Mouse (Mus musculus): Measurements from ENCODE around the gene Cd209f.
"Not testable (repeated sequence)": the region's sequence is repeated elsewhere in the genome, so short reads cannot be mapped to it uniquely, and the experiment has no call there.

The Cd209f gene

DNA sequence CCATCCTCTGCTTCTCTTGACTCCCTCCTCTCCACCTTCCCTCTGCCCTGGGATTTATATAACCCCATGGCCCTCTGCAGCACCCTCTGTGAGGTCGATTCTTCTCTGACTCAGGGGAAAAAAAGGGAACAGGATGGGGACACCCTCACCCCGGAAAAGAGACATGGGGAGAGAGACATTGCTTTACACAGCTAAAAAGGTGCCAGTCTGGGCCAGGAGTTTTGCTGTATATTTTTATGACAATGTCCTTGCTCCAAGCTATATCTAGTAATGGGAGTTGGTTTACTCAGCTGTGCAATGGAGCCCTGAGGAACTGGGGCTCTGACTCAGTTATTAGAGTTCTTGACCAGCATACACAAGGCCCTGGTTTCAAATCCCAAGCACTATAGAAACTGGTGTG is at the start of gene Cd209f:
Gene Cd209f, minus strand, starts transcription at position 101 of the 400 bp plus-strand sequence.
- not testable (repeated sequence) for DNase-seq (ENCODE audit: extremely low spot score, low spot score)

DNA sequence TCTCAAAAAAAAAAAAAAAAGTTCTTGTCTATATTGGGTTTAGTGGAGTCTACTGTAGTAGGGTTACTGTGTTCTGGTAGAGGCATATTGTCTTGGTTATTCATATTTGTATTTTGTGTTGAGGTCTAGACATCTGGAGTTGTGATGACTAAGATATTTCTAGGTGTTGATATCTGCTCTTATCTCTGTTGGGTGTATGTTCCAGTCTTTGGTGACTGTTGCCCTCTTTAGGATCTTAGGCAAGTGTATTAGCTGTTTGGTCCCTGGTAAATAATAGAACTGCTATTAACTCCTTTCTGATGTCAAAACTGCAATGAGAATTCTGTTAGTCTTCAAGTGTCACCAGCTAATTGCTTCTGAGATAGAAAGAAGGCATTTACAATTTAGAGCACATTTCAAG is 49.2 kb upstream of the Cd209f start:
- no peak for DNase-seq (ENCODE audit: extremely low spot score, low spot score)

DNA sequence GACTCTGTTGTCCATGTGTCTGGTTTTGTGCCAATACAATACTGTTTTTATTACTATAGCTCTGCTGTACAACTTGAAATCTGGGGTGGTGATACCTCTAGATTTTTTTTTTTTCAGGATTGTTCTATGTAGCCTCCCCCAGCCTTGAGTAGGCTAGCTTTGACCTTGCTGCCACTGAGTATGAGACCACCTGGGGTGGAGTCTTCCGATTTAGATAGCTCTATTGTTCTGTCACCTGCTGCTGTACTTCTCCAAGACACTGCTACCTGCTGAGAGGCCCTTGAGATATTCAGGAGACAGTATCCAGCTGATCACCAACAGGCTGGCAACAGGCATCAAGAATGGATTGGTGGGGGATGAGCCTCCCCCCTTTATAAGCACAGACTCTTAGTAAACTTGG is 41.6 kb upstream of the Cd209f start:
- no peak for DNase-seq (ENCODE audit: extremely low spot score, low spot score)

DNA sequence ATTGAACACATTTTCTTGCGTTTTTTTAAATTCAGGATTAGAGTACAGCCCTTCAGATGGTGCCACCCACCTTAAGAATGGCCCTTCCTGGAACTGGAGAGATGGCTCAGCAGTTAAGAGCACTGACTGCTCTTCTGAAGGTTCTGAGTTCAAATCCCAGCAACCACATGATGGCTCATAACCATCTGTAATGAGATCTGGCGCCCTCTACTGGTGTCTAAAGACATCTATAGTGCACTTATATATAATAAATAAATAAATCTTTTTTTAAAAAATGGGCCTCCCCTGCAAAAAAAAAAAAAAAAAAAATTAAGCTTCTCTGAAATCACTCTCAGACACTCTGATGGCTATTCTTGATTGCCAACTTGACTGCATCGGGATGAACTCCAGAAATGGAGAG is 36.1 kb upstream of the Cd209f start:
- DNase-seq (ENCODE audit: extremely low spot score, low spot score) = no peak

DNA sequence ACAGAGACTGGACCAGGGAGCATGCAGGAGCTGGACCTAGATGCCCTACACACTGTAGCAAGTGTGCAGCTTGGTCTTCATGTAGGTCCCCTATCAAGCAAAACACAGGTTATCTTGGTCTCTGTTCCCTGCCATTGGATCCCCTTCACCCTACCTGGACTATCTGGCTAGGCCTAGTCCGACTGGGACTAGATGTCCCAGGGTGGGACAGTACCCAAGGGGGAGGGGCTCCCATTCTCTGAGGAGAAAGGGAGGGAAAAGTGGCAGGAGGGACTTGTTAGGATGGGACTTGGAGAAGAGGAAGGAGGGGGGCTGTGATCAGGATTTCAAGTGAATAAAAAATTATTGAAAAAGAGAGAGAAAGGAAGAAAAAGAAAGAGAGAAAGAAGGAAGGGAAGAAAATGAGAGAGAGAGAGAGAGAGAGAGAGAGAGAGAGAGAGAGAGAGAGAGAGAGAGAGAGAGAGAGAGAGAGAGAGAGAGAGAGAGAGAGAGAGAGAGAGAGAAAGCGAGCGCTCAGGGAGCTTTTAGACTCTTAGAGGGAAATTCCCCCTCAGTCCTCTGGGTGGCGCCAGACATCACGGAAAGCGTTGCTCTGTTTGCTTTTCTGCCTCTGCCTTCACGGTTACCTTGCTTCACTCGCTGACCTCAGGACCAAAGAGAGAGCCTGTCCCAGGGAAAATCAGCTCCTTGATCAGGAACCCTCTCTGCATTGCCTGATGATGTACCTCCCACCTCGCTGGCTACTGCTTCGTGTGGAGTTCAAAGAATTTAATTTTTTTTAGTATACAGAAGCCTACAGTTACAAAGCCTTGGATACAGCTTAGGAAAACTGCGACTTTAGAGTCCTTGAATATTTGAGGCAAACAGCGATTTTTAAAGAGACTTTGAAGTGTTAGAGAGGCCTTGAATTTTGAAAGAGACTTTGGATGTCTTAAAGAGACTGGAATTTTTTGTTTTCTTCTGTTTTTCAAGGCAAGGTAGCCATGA is 34.3 kb upstream of the Cd209f start:
- DNase-seq (ENCODE audit: extremely low spot score, low spot score) = peak; percentile 78

DNA sequence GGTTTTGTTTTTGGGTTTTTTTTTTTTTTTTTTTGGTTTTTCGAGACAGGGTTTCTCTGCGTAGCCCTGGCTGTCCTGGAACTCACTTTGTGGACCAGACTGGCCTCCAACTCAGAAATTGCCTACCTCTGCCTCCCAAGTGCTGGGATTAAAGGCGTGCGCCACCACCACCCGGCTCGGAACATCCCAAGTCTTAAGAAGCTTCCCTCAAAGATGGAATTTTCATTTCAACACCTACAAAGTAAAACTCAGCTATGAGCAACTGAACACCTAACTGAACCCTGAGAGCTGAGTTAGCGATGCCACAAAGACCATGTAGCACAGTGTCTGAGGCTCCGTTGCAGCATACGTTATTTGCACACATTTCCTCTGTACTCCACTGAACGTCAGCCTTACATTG is 28.2 kb upstream of the Cd209f start, which contains the start of gene Cd209g:
Gene Cd209g, plus strand, starts transcription at position 301 of the 400 bp plus-strand sequence.
- no peak for DNase-seq (ENCODE audit: extremely low spot score, low spot score)

DNA sequence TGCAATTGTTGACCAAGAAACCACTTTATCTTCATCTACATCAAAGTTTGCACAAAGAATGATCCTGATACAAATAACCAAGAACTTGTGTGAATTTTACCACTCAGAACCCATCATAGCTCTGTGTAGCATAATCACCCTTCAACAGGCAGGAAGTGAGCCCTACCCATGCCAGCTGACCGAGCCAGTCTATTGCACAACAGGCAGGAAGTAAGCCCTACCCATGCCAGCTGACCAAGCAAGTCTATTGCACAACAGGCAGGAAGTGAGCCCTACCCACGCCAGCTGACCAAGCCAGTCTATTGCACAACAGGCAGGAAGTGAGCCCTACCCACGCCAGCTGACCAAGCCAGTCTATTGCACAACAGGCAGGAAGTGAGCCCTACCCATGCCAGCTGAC is 17.1 kb downstream of the Cd209f start:
- DNase-seq (ENCODE audit: extremely low spot score, low spot score) = not testable (repeated sequence)

DNA sequence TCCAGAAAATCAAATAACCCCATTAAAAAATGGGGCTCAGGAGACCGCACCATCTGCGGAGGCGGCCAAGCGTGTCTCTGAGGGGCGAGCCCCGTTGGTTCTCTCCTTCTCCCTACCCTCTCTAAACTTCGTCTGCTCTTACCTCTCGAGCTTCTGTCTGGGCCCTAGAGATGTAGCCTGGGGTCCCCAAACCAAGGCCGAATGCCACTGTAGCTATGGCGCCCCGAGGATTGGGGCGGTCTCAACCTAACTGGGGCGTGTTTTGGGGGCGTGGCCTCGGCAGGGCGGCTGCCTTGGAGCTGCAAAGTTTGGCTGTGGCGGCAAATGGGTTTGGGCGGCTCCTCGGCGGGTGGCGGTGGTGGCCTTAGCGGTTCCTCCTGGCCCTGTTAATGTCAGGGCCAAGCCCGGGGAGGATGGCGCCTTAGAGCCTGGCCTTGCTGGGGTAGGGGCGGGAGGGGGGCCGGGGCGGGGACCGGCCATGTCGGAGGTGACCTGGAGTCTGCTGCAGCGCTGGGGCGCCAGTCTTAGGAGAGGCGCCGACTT is 18.4 kb downstream of the Cd209f start:
- DNase-seq (ENCODE audit: extremely low spot score, low spot score) = not testable (repeated sequence)
